In genomic region chr4:103263812-103264396, GRCm38 (mm10) we compare ENCODE assay signal across 14 mouse cellular contexts. TPM values are rescaled to one million over a fixed set of nuclear protein-coding genes. Genes with fewer than 3 reads are reported as not detected.
DNase-seq lines count a peak whose midpoint lies in the region; ATAC-seq lines count a peak whose summit lies in the region.
"Had no signal": no experiment of that assay in that cellular context is flagged by ENCODE, and none has a peak within 500 bp of the region (broad histone marks: within the 10 kb centered on the region; RNA-seq: fewer than 3 reads in every experiment).

No protein-coding gene starts in this region.

- no peak overlapping the region for H3K4me3 ChIP-seq in midbrain, embryonic 10.5 days
- H3K4me3 ChIP-seq in midbrain, embryonic 15.5 days = no peak overlapping the region
- no peak overlapping the region for H3K4me3 ChIP-seq in intestine, embryonic 15.5 days (replicated peaks)
- H3K4me3 ChIP-seq: erythroblast, embryonic 14.5 days; heart, embryonic 12.5 days; liver, embryonic 12.5 days; midbrain, embryonic 12.5 days had no signal

- no peaks in the 10 kb centered on the region for H3K36me3 ChIP-seq in midbrain, embryonic 10.5 days
- no peaks in the 10 kb centered on the region for H3K36me3 ChIP-seq in midbrain, embryonic 15.5 days (replicated peaks)
- no peaks in the 10 kb centered on the region for H3K36me3 ChIP-seq in intestine, embryonic 15.5 days
- H3K36me3 ChIP-seq: heart, embryonic 12.5 days; liver, embryonic 12.5 days; midbrain, embryonic 12.5 days had no signal

- H3K9ac ChIP-seq in midbrain, embryonic 15.5 days = no peak overlapping the region
- H3K9ac ChIP-seq in intestine, embryonic 15.5 days = no peak overlapping the region
- H3K9ac ChIP-seq: heart, embryonic 12.5 days; liver, embryonic 12.5 days; midbrain, embryonic 12.5 days had no signal

- WGBS in midbrain, embryonic 10.5 days = 40% methylated on average over 8 of the region's 8 CpGs
- WGBS in midbrain, embryonic 15.5 days = 26% methylated on average over 8 of the region's 8 CpGs
- WGBS in intestine, embryonic 15.5 days = 11% methylated on average over 8 of the region's 8 CpGs

- ATAC-seq in midbrain, embryonic 15.5 days (replicated peaks) = no peak
- peak; percentile 86 for ATAC-seq in intestine, embryonic 15.5 days
- no peak for ATAC-seq in monocyte, adult 5-6 weeks (replicated peaks; ENCODE audit: insufficient number of reproducible peaks, low FRiP score, low TSS enrichment, poor library complexity, severe bottlenecking)
- ATAC-seq: liver, embryonic 12.5 days had no signal

- no peak overlapping the region for H3K4me2 ChIP-seq in midbrain, embryonic 15.5 days
- H3K4me2 ChIP-seq in intestine, embryonic 15.5 days (replicated peaks) = no peak overlapping the region
- H3K4me2 ChIP-seq: heart, embryonic 12.5 days; liver, embryonic 12.5 days; midbrain, embryonic 12.5 days had no signal

- peak; percentile 19 for DNase-seq in midbrain, embryonic 10.5 days (ENCODE audit: low spot score)
- peak; percentile 60 for DNase-seq in embryo, embryonic 10.5 days (ENCODE audit: low spot score)
- DNase-seq in yolk sac, embryonic 10.5 days (ENCODE audit: low spot score) = peak; percentile 54
- no peak for DNase-seq in layer of hippocampus, postnatal 36 days
- DNase-seq: cerebellum, postnatal 36 days had no signal

- no peaks in the 10 kb centered on the region for H3K27me3 ChIP-seq in midbrain, embryonic 10.5 days (ENCODE audit: low read depth, poor library complexity, severe bottlenecking)
- H3K27me3 ChIP-seq in midbrain, embryonic 15.5 days (replicated peaks) = no peaks in the 10 kb centered on the region
- H3K27me3 ChIP-seq in intestine, embryonic 15.5 days (replicated peaks) = no peaks in the 10 kb centered on the region
- H3K27me3 ChIP-seq: heart, embryonic 12.5 days; liver, embryonic 12.5 days; midbrain, embryonic 12.5 days had no signal

- H3K4me1 ChIP-seq in midbrain, embryonic 10.5 days = peaks cover 10% of the 10 kb centered on the region
- H3K4me1 ChIP-seq in midbrain, embryonic 15.5 days = peaks cover 4% of the 10 kb centered on the region; the same call in 1 of the 2 replicates
- no peaks in the 10 kb centered on the region for H3K4me1 ChIP-seq in intestine, embryonic 15.5 days (replicated peaks)
- H3K4me1 ChIP-seq: heart, embryonic 12.5 days; liver, embryonic 12.5 days had no signal

- H3K9me3 ChIP-seq in midbrain, embryonic 10.5 days (replicated peaks) = no peaks in the 10 kb centered on the region
- no peaks in the 10 kb centered on the region for H3K9me3 ChIP-seq in midbrain, embryonic 15.5 days
- no peaks in the 10 kb centered on the region for H3K9me3 ChIP-seq in intestine, embryonic 15.5 days
- H3K9me3 ChIP-seq: heart, embryonic 12.5 days; liver, embryonic 12.5 days; midbrain, embryonic 12.5 days had no signal

- 0 out of 2 replicates have a peak overlapping the region, but pooled peaks have one; percentile 7 for H3K27ac ChIP-seq in midbrain, embryonic 10.5 days (replicated peaks)
- H3K27ac ChIP-seq in midbrain, embryonic 15.5 days = no peak overlapping the region
- no peak overlapping the region for H3K27ac ChIP-seq in intestine, embryonic 15.5 days
- H3K27ac ChIP-seq: liver, embryonic 12.5 days; midbrain, embryonic 12.5 days had no signal

RNA-seq across cellular contexts. Expression of gene 4921539E11Rik, which starts 26.8 kb away (rescaled TPM):
- polyA plus RNA-seq in midbrain, embryonic 10.5 days (2016; fragmentation: Nextera tagmentation; extraction: Ambion mirVana) = not detected in 2 replicates
- polyA plus RNA-seq in midbrain, embryonic 15.5 days (2015; fragmentation: Nextera tagmentation; extraction: Ambion mirVana) = not detected in 2 replicates
- not detected in 2 replicates for polyA plus RNA-seq in intestine, embryonic 15.5 days (2015; fragmentation: Nextera tagmentation; extraction: Ambion mirVana)
- total RNA-seq in monocyte, adult 5-6 weeks (2017) = 0.32 TPM in 1 of 3 replicates, not detected in the others
- total RNA-seq in layer of hippocampus, postnatal 36 days (2021) = not detected
- total RNA-seq: left cerebral cortex, adult 8-10 months had no signal
- polyA plus RNA-seq: erythroblast, embryonic 14.5 days; heart, embryonic 12.5 days; kidney, embryonic 14.5 days; liver, embryonic 12.5 days; midbrain, embryonic 12.5 days had no signal

RNA-seq across cellular contexts. Expression of gene Slc35d1, which starts 48.9 kb away (rescaled TPM):
- 8.3 and 8.8 TPM in 2 replicates for polyA plus RNA-seq in midbrain, embryonic 10.5 days (2016; fragmentation: Nextera tagmentation; extraction: Ambion mirVana)
- 6.5 and 6.7 TPM in 2 replicates for polyA plus RNA-seq in midbrain, embryonic 15.5 days (2015; fragmentation: Nextera tagmentation; extraction: Ambion mirVana)
- polyA plus RNA-seq in intestine, embryonic 15.5 days (2015; fragmentation: Nextera tagmentation; extraction: Ambion mirVana) = 9.6 TPM in 2 replicates
- total RNA-seq in monocyte, adult 5-6 weeks (2017) = 5.5 to 10.6 TPM (median 8.6 TPM) in 3 replicates
- total RNA-seq in layer of hippocampus, postnatal 36 days (2021) = 10 to 100 TPM; 12.1 to 12.5 TPM

RNA-seq across cellular contexts. Expression of gene Oma1, which starts 49.7 kb away (rescaled TPM):
- 15.9 and 16.8 TPM in 2 replicates for polyA plus RNA-seq in midbrain, embryonic 10.5 days (2016; fragmentation: Nextera tagmentation; extraction: Ambion mirVana)
- polyA plus RNA-seq in midbrain, embryonic 15.5 days (2015; fragmentation: Nextera tagmentation; extraction: Ambion mirVana) = 8.7 and 9.1 TPM in 2 replicates
- 22.5 and 23.0 TPM in 2 replicates for polyA plus RNA-seq in intestine, embryonic 15.5 days (2015; fragmentation: Nextera tagmentation; extraction: Ambion mirVana)
- 21.8 to 51.2 TPM (median 24.5 TPM) in 3 replicates for total RNA-seq in monocyte, adult 5-6 weeks (2017)
- total RNA-seq in layer of hippocampus, postnatal 36 days (2021) = 1 to 10 TPM; 7.7 to 8.5 TPM

Comparison
In these comparisons a context has a peak if more than half of its experiments do, and no peak if none do; other contexts are left out.
1. DNase-seq: peak in midbrain, embryonic 10.5 days (single experiment), embryo, embryonic 10.5 days (single experiment) and yolk sac, embryonic 10.5 days (single experiment); none in layer of hippocampus, postnatal 36 days (0 of 2).